Mouse (Mus musculus) heart, embryonic 12.5 days (tissue): ENCODE data around the gene Zdhhc11. TPM values are rescaled to one million over a fixed set of nuclear protein-coding genes. Genes with fewer than 3 reads are reported as not detected.

Source experiments
- ATAC-seq: fragments of 200-750 bp; cut with Nextera tagmentation; 2 replicates; pipeline ENCODE4 v1.8.0; 2017; ENCODE audit warnings: moderate TSS enrichment, moderate library complexity; ENCODE audit not compliant: insufficient number of reproducible peaks, low FRiP score
- H3K27ac ChIP-seq: fragments of 300-500 bp; sonication (generic); 2 replicates; pipeline ENCODE4 v1.5.1; 2016; ENCODE audit warnings: mild to moderate bottlenecking, moderate library complexity; ENCODE audit not compliant: poor library complexity, severe bottlenecking
- H3K27me3 ChIP-seq: fragments of 300-500 bp; sonication (generic); replicated peaks from 2 replicates; pipeline ENCODE4 v1.6.1; 2016; ENCODE audit warnings: mild to moderate bottlenecking, moderate library complexity
- H3K36me3 ChIP-seq: fragments of 300-500 bp; sonication (generic); 2 replicates; pipeline ENCODE4 v1.6.1; 2016; ENCODE audit warnings: mild to moderate bottlenecking, moderate library complexity
- H3K4me1 ChIP-seq: fragments of 300-500 bp; sonication (generic); replicated peaks from 2 replicates; pipeline ENCODE4 v1.6.1; 2016; ENCODE audit warnings: mild to moderate bottlenecking
- H3K4me2 ChIP-seq: fragments of 300-500 bp; sonication (generic); 2 replicates; pipeline ENCODE4 v1.6.1; 2016; ENCODE audit warnings: mild to moderate bottlenecking, moderate library complexity
- H3K4me3 ChIP-seq: fragments of 300-500 bp; sonication (generic); 2 replicates; pipeline ENCODE4 v1.5.1; 2016; ENCODE audit warnings: mild to moderate bottlenecking
- H3K9ac ChIP-seq: fragments of 300-500 bp; sonication (generic); 2 replicates; pipeline ENCODE4 v1.6.1; 2016; ENCODE audit warnings: mild to moderate bottlenecking, moderate library complexity
- H3K9me3 ChIP-seq: fragments of 300-500 bp; sonication (generic); replicated peaks from 2 replicates; pipeline ENCODE4 v1.6.1; 2016; ENCODE audit warnings: mild to moderate bottlenecking, moderate library complexity
- WGBS: fragments of 180-500 bp; shearing (Covaris S2); methylation state at CpG from one replicate; pipeline ENCODE4 v1.1.7; 2016; 5-methylcytosine and 5-hydroxymethylcytosine counted together
- microRNA-seq: library from miRNA; unstranded; fragments of <30 nt; microRNA quantifications from one replicate; pipeline ENCODE4, GENCODE M21; 2017
- polyA plus RNA-seq: library from polyadenylated mRNA; unstranded; fragments of >200 nt; fragmentation: Nextera tagmentation; extraction: Ambion mirVana; gene quantifications from 2 replicates; pipeline ENCODE4 v1.2.1, GENCODE M21; 2016

Gene Zdhhc11
- polyA plus RNA-seq, 1 experiment from 2014 or later, result not detected

- Histone ChIP-seq H3K4me1 (peaks cover 26% of the 10 kb centered on the region), H3K4me2 (no peak overlapping the region), H3K36me3 (0 out of 2 replicates have a peak, but pooled peaks cover 6% of the 10 kb centered on the region), H3K9ac (no peak overlapping the region), H3K9me3 (no peaks in the 10 kb centered on the region), H3K27me3 (no peaks in the 10 kb centered on the region), H3K27ac (no peak overlapping the region), H3K4me3 (no peak overlapping the region)
- 81% methylated on average over 2 of the region's 2 CpGs for WGBS
- ATAC-seq, result no peak
These were observed 65.4 kb downstream of the Zdhhc11 start for GRCm38 (mm10) chr13:74029013-74029412.

- Histone ChIP-seq H3K27ac (no peak overlapping the region), H3K36me3 (peaks cover 10% of the 10 kb centered on the region), H3K9ac (no peak overlapping the region), H3K27me3 (no peaks in the 10 kb centered on the region), H3K4me3 (no peak overlapping the region), H3K4me2 (no peak overlapping the region), H3K9me3 (no peaks in the 10 kb centered on the region), H3K4me1 (peaks cover 13% of the 10 kb centered on the region)
- ATAC-seq, result no peak
- WGBS, result 88% methylated on average over 7 of the region's 7 CpGs
These were observed 67.0 kb downstream of the Zdhhc11 start for GRCm38 (mm10) chr13:74030691-74031090.

GRCm38 (mm10) chr13:74031133-74031532 is 67.5 kb downstream of the Zdhhc11 start:
- Histone ChIP-seq H3K9me3 (no peaks in the 10 kb centered on the region), H3K4me1 (peaks cover 9% of the 10 kb centered on the region), H3K36me3 (peaks cover 12% of the 10 kb centered on the region), H3K4me3 (no peak overlapping the region), H3K9ac (no peak overlapping the region), H3K27me3 (no peaks in the 10 kb centered on the region), H3K27ac (no peak overlapping the region), H3K4me2 (no peak overlapping the region)
- ATAC-seq, result no peak
- WGBS, result 80% methylated on average over 8 of the region's 8 CpGs

- H3K4me1 ChIP-seq, result no peaks in the 10 kb centered on the region
- H3K27ac ChIP-seq, result no peak overlapping the region
- no peak overlapping the region for H3K4me2 ChIP-seq
- 70% methylated on average over 2 of the region's 2 CpGs for WGBS
- peaks cover 35% of the 10 kb centered on the region for H3K36me3 ChIP-seq
- H3K9ac ChIP-seq, result no peak overlapping the region
- no peaks in the 10 kb centered on the region for H3K27me3 ChIP-seq
- no peak overlapping the region for H3K4me3 ChIP-seq
- H3K9me3 ChIP-seq, result no peaks in the 10 kb centered on the region
- ATAC-seq, result no peak
These were observed 71.1 kb downstream of the Zdhhc11 start for GRCm38 (mm10) chr13:74034756-74035155.

GRCm38 (mm10) chr13:74035776-74036175 is 72.1 kb downstream of the Zdhhc11 start:
- Histone ChIP-seq H3K9ac (no peak overlapping the region), H3K36me3 (peaks cover 45% of the 10 kb centered on the region), H3K4me1 (no peaks in the 10 kb centered on the region), H3K4me3 (no peak overlapping the region), H3K27ac (no peak overlapping the region), H3K9me3 (no peaks in the 10 kb centered on the region), H3K27me3 (no peaks in the 10 kb centered on the region), H3K4me2 (no peak overlapping the region)
- WGBS, result 84% methylated on average over 2 of the region's 2 CpGs
- ATAC-seq, result no peak

DNA sequence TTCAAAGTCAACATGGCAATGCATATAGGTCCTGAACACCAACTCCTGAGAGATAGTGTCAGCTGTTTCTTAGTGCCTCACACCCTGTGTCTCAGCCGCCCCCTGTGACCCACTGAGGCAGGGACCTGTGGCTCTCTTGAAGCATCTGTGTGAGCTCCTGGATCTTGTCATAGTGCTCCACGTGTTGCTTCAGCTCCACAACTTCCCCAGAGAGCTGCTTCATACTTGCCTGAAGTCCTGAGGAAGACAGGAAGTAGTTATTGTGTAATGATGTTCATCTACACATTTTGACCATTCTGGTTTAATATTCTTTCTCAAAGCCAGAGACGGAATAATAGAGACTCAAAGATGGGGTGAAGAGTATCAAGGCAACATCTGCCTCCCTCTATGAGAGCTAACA is 76.3 kb downstream of the Zdhhc11 start:
- Histone ChIP-seq H3K4me2 (no peak overlapping the region), H3K9me3 (no peaks in the 10 kb centered on the region), H3K4me1 (no peaks in the 10 kb centered on the region), H3K36me3 (peaks cover 71% of the 10 kb centered on the region), H3K4me3 (no peak overlapping the region), H3K27me3 (no peaks in the 10 kb centered on the region), H3K27ac (no peak overlapping the region), H3K9ac (no peak overlapping the region)
- 90% methylated on average over 3 of the region's 3 CpGs for WGBS
- no peak for ATAC-seq

Small RNAs within 50 kb of the gene (microRNA-seq; reads per million reads assigned to microRNA genes)
- not detected for gene Gm25197

Other genes starting within 250 kb of the Zdhhc11 start
- gene Slc12a7, start 230.8 kb upstream of the Zdhhc11 start, polyA plus RNA-seq, result 52.1 and 53.2 TPM in 2 replicates
- gene Nkd2, start 116.2 kb upstream of the Zdhhc11 start, polyA plus RNA-seq, result 4.9 and 5.5 TPM in 2 replicates
- 36.7 and 37.7 TPM in 2 replicates for gene Trip13, start 26.1 kb upstream of the Zdhhc11 start, polyA plus RNA-seq
- 39.8 and 41.0 TPM in 2 replicates for gene Brd9, start 26.0 kb upstream of the Zdhhc11 start, polyA plus RNA-seq
- 3.4 and 3.8 TPM in 2 replicates for gene Tppp, start 45.6 kb downstream of the Zdhhc11 start, polyA plus RNA-seq
- gene Cep72, start 98.4 kb downstream of the Zdhhc11 start, polyA plus RNA-seq, result 12.8 and 15.3 TPM in 2 replicates
- not detected in 2 replicates for gene Slc9a3, start 157.6 kb downstream of the Zdhhc11 start, polyA plus RNA-seq
- 50.4 and 51.0 TPM in 2 replicates for gene Exoc3, start 244.9 kb downstream of the Zdhhc11 start, polyA plus RNA-seq